Mouse (Mus musculus) myocyte (in vitro differentiated cells): ENCODE results near the gene Kif24.

ENCODE experiments used
- E2F4 ChIP-seq: IDR thresholded peaks from one replicate; pipeline ENCODE4 v1.6.1; 2011; ENCODE audit warnings: mild to moderate bottlenecking, control low read depth, moderate library complexity; ENCODE audit not compliant: insufficient read depth
- POLR2A ChIP-seq: IDR thresholded peaks from one replicate; pipeline ENCODE4 v1.6.1; 2011; ENCODE audit warnings: low read depth, mild to moderate bottlenecking, control low read depth, moderate library complexity; ENCODE audit not compliant: insufficient read length
- POLR2AphosphoS2 ChIP-seq: IDR thresholded peaks from one replicate; pipeline ENCODE4 v1.6.1; 2011; ENCODE audit warnings: low read depth, control low read depth; ENCODE audit not compliant: insufficient read length
- SRF ChIP-seq: IDR thresholded peaks from one replicate; pipeline ENCODE4 v1.6.1; 2011; ENCODE audit warnings: low read depth; ENCODE audit not compliant: control insufficient read depth, insufficient read length
- USF1 ChIP-seq: IDR thresholded peaks from one replicate; pipeline ENCODE4 v1.6.1; 2011; ENCODE audit warnings: low read depth, mild to moderate bottlenecking, control low read depth, moderate library complexity

- no peak for TF ChIP-seq POLR2A
- TF ChIP-seq POLR2AphosphoS2, result no peak
- no peak for TF ChIP-seq E2F4
- TF ChIP-seq USF1, result no peak
- TF ChIP-seq SRF, result no peak
Measured at GRCm38 (mm10) chr4:41389240-41389639, 75.4 kb downstream of the Kif24 start.
